Mouse (Mus musculus) cerebral cortex, adult 2 months (tissue): ENCODE measurements around the gene Lrp3.

ENCODE experiments used
- WGBS: fragments of 180-500 bp; shearing (Covaris S2); methylation state at CpG from one replicate; pipeline ENCODE4 v1.1.7; 2018; 5-methylcytosine and 5-hydroxymethylcytosine counted together

The Lrp3 gene

GRCm38 (mm10) chr7:35185889-35186569 is 29.3 kb downstream of the Lrp3 start, which contains the start of gene Slc7a10:
Gene Slc7a10 (plus strand): TSS chr7:35186385.
- WGBS, result 3% methylated on average over 43 of the region's 43 CpGs

- 7% methylated on average over 54 of the region's 54 CpGs for WGBS
Measured at GRCm38 (mm10) chr7:35184833-35185724, 30.2 kb downstream of the Lrp3 start.

- WGBS, result 57% methylated on average over 18 of the region's 18 CpGs
Measured at GRCm38 (mm10) chr7:35176412-35177381, 38.6 kb downstream of the Lrp3 start.

- 91% methylated on average over 4 of the region's 4 CpGs for WGBS
Measured at GRCm38 (mm10) chr7:35175533-35175932, 39.8 kb downstream of the Lrp3 start.

GRCm38 (mm10) chr7:35172519-35172918 is 42.8 kb downstream of the Lrp3 start:
- WGBS, result 68% methylated on average over 4 of the region's 4 CpGs

GRCm38 (mm10) chr7:35171867-35172382 is 43.4 kb downstream of the Lrp3 start:
- 2% methylated on average over 16 of the region's 16 CpGs for WGBS

GRCm38 (mm10) chr7:35169341-35169740 is 46.0 kb downstream of the Lrp3 start:
- 11% methylated on average over 6 of the region's 6 CpGs for WGBS

GRCm38 (mm10) chr7:35167925-35168324 is 47.4 kb downstream of the Lrp3 start:
- 87% methylated on average over 2 of the region's 2 CpGs for WGBS

- 89% methylated on average over 5 of the region's 5 CpGs for WGBS
Measured at GRCm38 (mm10) chr7:35166988-35167387, 48.3 kb downstream of the Lrp3 start.

- 92% methylated on average over 6 of the region's 6 CpGs for WGBS
Measured at GRCm38 (mm10) chr7:35164131-35164530, 51.2 kb downstream of the Lrp3 start.

GRCm38 (mm10) chr7:35163600-35163999 is 51.7 kb downstream of the Lrp3 start:
- 75% methylated on average over 7 of the region's 7 CpGs for WGBS

GRCm38 (mm10) chr7:35162443-35162842 is 52.9 kb downstream of the Lrp3 start:
- WGBS, result 81% methylated on average over 6 of the region's 6 CpGs

- WGBS, result 70% methylated on average over 3 of the region's 3 CpGs
Measured at GRCm38 (mm10) chr7:35157512-35157911, 57.8 kb downstream of the Lrp3 start.

GRCm38 (mm10) chr7:35156561-35157477 is 58.5 kb downstream of the Lrp3 start:
- WGBS, result 79% methylated on average over 16 of the region's 16 CpGs

- 86% methylated on average over 12 of the region's 12 CpGs for WGBS
Measured at GRCm38 (mm10) chr7:35154449-35154848, 60.8 kb downstream of the Lrp3 start.

- WGBS, result 79% methylated on average over 5 of the region's 5 CpGs
Measured at GRCm38 (mm10) chr7:35150860-35151259, 64.4 kb downstream of the Lrp3 start.
